In genomic region chr6:29717541-29717940, GRCm38 (mm10) we compare ENCODE assay signal across 9 mouse cellular contexts. TPM values are rescaled to one million over a fixed set of nuclear protein-coding genes. Genes with fewer than 3 reads are reported as not detected.
DNase-seq lines count a peak whose midpoint lies in the region; ATAC-seq and TF ChIP-seq lines count a peak whose summit lies in the region.
"Had no signal": no experiment of that assay in that cellular context is flagged by ENCODE, and none has a peak within 500 bp of the region (broad histone marks: within the 10 kb centered on the region; RNA-seq: fewer than 3 reads in every experiment).

No protein-coding gene starts in this region.

- no peak for TF ChIP-seq CTCF in kidney, postnatal 0 days (IDR thresholded peaks at IDR 0.05; ENCODE audit: low read depth)
- TF ChIP-seq CTCF in kidney, adult 2 months (conservative IDR thresholded peaks at IDR 0.05; ENCODE audit: insufficient read depth, insufficient read length, low read depth, low read length) = no peak
- TF ChIP-seq CTCF in gastrocnemius, adult 2 months (IDR thresholded peaks at IDR 0.05) = no peak

- H3K27ac ChIP-seq in kidney, postnatal 0 days = no peak overlapping the region
- no peak overlapping the region for H3K27ac ChIP-seq in kidney, adult 2 months (ENCODE audit: insufficient read depth, low read depth, low read length)
- H3K27ac ChIP-seq in embryonic facial prominence, embryonic 13.5 days = peak overlapping the region; percentile 22; the same call in 1 of the 2 replicates
- peak overlapping the region; percentile 84; the same call in 1 of the 2 replicates for H3K27ac ChIP-seq in limb, embryonic 14.5 days (replicated peaks; ENCODE audit: low read depth, low read length)
- H3K27ac ChIP-seq in gastrocnemius, adult 2 months = no peak overlapping the region

- DNase-seq in cerebellum, postnatal 4 days (ENCODE audit: low spot score in 2 of 2) = no peak
- no peak for DNase-seq in kidney, postnatal 0 days (ENCODE audit: low spot score)
- DNase-seq in kidney, adult 2 months = no peak
- no peak for DNase-seq in limb, embryonic 14.5 days (ENCODE audit: low spot score)
- DNase-seq in urinary bladder, postnatal 10 days (ENCODE audit: low spot score) = no peak
- DNase-seq in gastrocnemius, adult 2 months = no peak

- no peaks in the 10 kb centered on the region for H3K36me3 ChIP-seq in kidney, postnatal 0 days (ENCODE audit: insufficient read depth, low read length)
- no peaks in the 10 kb centered on the region; the same call in 1 of the 2 replicates for H3K36me3 ChIP-seq in kidney, adult 2 months (ENCODE audit: control insufficient read depth, insufficient read depth, low read length)
- H3K36me3 ChIP-seq in embryonic facial prominence, embryonic 13.5 days = no peaks in the 10 kb centered on the region
- no peaks in the 10 kb centered on the region for H3K36me3 ChIP-seq in limb, embryonic 14.5 days (ENCODE audit: control insufficient read depth, insufficient read depth, low read length)

- 56% methylated on average over 10 of the region's 10 CpGs for WGBS in kidney, postnatal 0 days
- 71% methylated on average over 10 of the region's 10 CpGs for WGBS in kidney, adult 2 months
- WGBS in embryonic facial prominence, embryonic 13.5 days = 54% methylated on average over 10 of the region's 10 CpGs
- 69% methylated on average over 10 of the region's 10 CpGs for WGBS in limb, embryonic 14.5 days

- intact Hi-C loops in gastrocnemius, adult 2 months (cut with DNase I) = no loop called here

- H3K4me3 ChIP-seq in kidney, postnatal 0 days (replicated peaks; ENCODE audit: low read depth, low read length) = no peak overlapping the region
- no peak overlapping the region for H3K4me3 ChIP-seq in kidney, adult 2 months (ENCODE audit: insufficient read depth, low read depth, low read length)
- peak overlapping the region; percentile 23; the same call in 1 of the 2 replicates for H3K4me3 ChIP-seq in embryonic facial prominence, embryonic 13.5 days
- 0 out of 2 replicates have a peak overlapping the region, but pooled peaks have one; percentile 21 for H3K4me3 ChIP-seq in limb, embryonic 14.5 days (replicated peaks; ENCODE audit: low read length)
- no peak overlapping the region for H3K4me3 ChIP-seq in gastrocnemius, adult 2 months
- H3K4me3 ChIP-seq: myocyte had no signal

- no peak for TF ChIP-seq POLR2A in kidney, adult 2 months (IDR thresholded peaks at IDR 0.05; ENCODE audit: low read depth, low read length)
- TF ChIP-seq POLR2A in limb, embryonic 14.5 days (IDR thresholded peaks at IDR 0.05; ENCODE audit: borderline replicate concordance, extremely low read depth, insufficient read depth, insufficient read length) = no peak

- peak overlapping the region; percentile 4; the same call in 1 of the 2 replicates for H3K9ac ChIP-seq in kidney, postnatal 0 days (ENCODE audit: low read depth, low read length)
- peak overlapping the region; percentile 55 for H3K9ac ChIP-seq in embryonic facial prominence, embryonic 13.5 days
- H3K9ac ChIP-seq in limb, embryonic 14.5 days (ENCODE audit: low read depth, low read length, severe bottlenecking) = peak overlapping the region; percentile 48; the same call in 1 of the 2 replicates

- H3K4me1 ChIP-seq in kidney, postnatal 0 days (replicated peaks; ENCODE audit: insufficient read depth, low read length) = 0 out of 2 replicates have a peak, but pooled peaks cover 6% of the 10 kb centered on the region
- no peaks in the 10 kb centered on the region for H3K4me1 ChIP-seq in kidney, adult 2 months (ENCODE audit: control insufficient read depth, insufficient read depth, low read length)
- H3K4me1 ChIP-seq in embryonic facial prominence, embryonic 13.5 days = peaks cover 30% of the 10 kb centered on the region
- H3K4me1 ChIP-seq in limb, embryonic 14.5 days (ENCODE audit: control insufficient read depth, insufficient read depth, low read length) = peaks cover 23% of the 10 kb centered on the region

- peak; percentile 22 for ATAC-seq in cerebellum, adult (ENCODE audit: insufficient number of reproducible peaks, low FRiP score, low TSS enrichment)
- 0 out of 2 replicates have a peak, but pooled peaks have one; percentile 11 for ATAC-seq in kidney, postnatal 0 days (replicated peaks; ENCODE audit: low FRiP score, low read depth)
- ATAC-seq in embryonic facial prominence, embryonic 13.5 days (ENCODE audit: insufficient number of reproducible peaks, insufficient read depth, low FRiP score, low TSS enrichment, low read depth) = no peak
- no peak for ATAC-seq in limb, embryonic 14.5 days (ENCODE audit: low FRiP score, low read depth)

- H3K9me3 ChIP-seq in kidney, postnatal 0 days (replicated peaks; ENCODE audit: low read length) = no peaks in the 10 kb centered on the region
- H3K9me3 ChIP-seq in embryonic facial prominence, embryonic 13.5 days = no peaks in the 10 kb centered on the region
- no peaks in the 10 kb centered on the region for H3K9me3 ChIP-seq in limb, embryonic 14.5 days (ENCODE audit: control insufficient read depth, low read length)

- no peaks in the 10 kb centered on the region for H3K27me3 ChIP-seq in kidney, postnatal 0 days (ENCODE audit: insufficient read depth, low read length)
- H3K27me3 ChIP-seq in kidney, adult 2 months (replicated peaks; ENCODE audit: control insufficient read depth, insufficient read depth, low read length) = no peaks in the 10 kb centered on the region
- H3K27me3 ChIP-seq in embryonic facial prominence, embryonic 13.5 days = peaks cover 9% of the 10 kb centered on the region
- H3K27me3 ChIP-seq in limb, embryonic 14.5 days (ENCODE audit: control insufficient read depth, insufficient read depth, low read length) = no peaks in the 10 kb centered on the region

- H3K4me2 ChIP-seq in kidney, postnatal 0 days (ENCODE audit: low read length) = peak overlapping the region; percentile 64; the same call in 1 of the 2 replicates
- peak overlapping the region; percentile 66 for H3K4me2 ChIP-seq in embryonic facial prominence, embryonic 13.5 days
- H3K4me2 ChIP-seq in limb, embryonic 14.5 days (replicated peaks; ENCODE audit: low read depth, low read length, severe bottlenecking) = peak overlapping the region; percentile 66

RNA-seq across cellular contexts. Expression of gene Smo, which starts 17.8 kb away (rescaled TPM):
- 26.4 and 27.5 TPM in 2 replicates for polyA plus RNA-seq in kidney, postnatal 0 days (2015; fragmentation: Nextera tagmentation; extraction: Ambion mirVana)
- polyA plus RNA-seq in kidney, adult 2 months (2012; rRNA removed) = 53.4 and 59.5 TPM in 2 replicates
- 53.0 and 57.4 TPM in 2 replicates for polyA plus RNA-seq in embryonic facial prominence, embryonic 13.5 days (2015; fragmentation: Nextera tagmentation; extraction: Ambion mirVana)
- 104 and 134 TPM in 2 replicates for polyA plus RNA-seq in limb, embryonic 14.5 days (2012; rRNA removed)
- 58.1 and 68.4 TPM in 2 replicates for polyA plus RNA-seq in limb, embryonic 14.5 days (2014; fragmentation: Nextera tagmentation; extraction: Ambion mirVana)
- 1 to 10 TPM; 2.8 to 5.0 TPM for total RNA-seq in gastrocnemius, adult 2 months (2021)

RNA-seq across cellular contexts. Expression of gene Tspan33, which starts 23.5 kb away (rescaled TPM):
- 24.9 and 25.2 TPM in 2 replicates for polyA plus RNA-seq in kidney, postnatal 0 days (2015; fragmentation: Nextera tagmentation; extraction: Ambion mirVana)
- 34.1 and 39.8 TPM in 2 replicates for polyA plus RNA-seq in kidney, adult 2 months (2012; rRNA removed)
- 2.8 and 4.7 TPM in 2 replicates for polyA plus RNA-seq in embryonic facial prominence, embryonic 13.5 days (2015; fragmentation: Nextera tagmentation; extraction: Ambion mirVana)
- polyA plus RNA-seq in limb, embryonic 14.5 days (2012; rRNA removed) = 4.9 and 5.0 TPM in 2 replicates
- 2.7 and 2.8 TPM in 2 replicates for polyA plus RNA-seq in limb, embryonic 14.5 days (2014; fragmentation: Nextera tagmentation; extraction: Ambion mirVana)
- total RNA-seq in gastrocnemius, adult 2 months (2021) = 1 to 10 TPM; 1.9 to 2.8 TPM

RNA-seq across cellular contexts. Expression of gene Ahcyl2, which starts 50.3 kb away (rescaled TPM):
- 18.5 and 18.7 TPM in 2 replicates for polyA plus RNA-seq in kidney, postnatal 0 days (2015; fragmentation: Nextera tagmentation; extraction: Ambion mirVana)
- polyA plus RNA-seq in kidney, adult 2 months (2012; rRNA removed) = 107 and 122 TPM in 2 replicates
- 14.1 and 15.2 TPM in 2 replicates for polyA plus RNA-seq in embryonic facial prominence, embryonic 13.5 days (2015; fragmentation: Nextera tagmentation; extraction: Ambion mirVana)
- 20.8 and 23.3 TPM in 2 replicates for polyA plus RNA-seq in limb, embryonic 14.5 days (2012; rRNA removed)
- polyA plus RNA-seq in limb, embryonic 14.5 days (2014; fragmentation: Nextera tagmentation; extraction: Ambion mirVana) = 20.8 and 21.6 TPM in 2 replicates
- total RNA-seq in gastrocnemius, adult 2 months (2021) = 10 to 100 TPM; 14.7 to 20.3 TPM

Comparison
In these comparisons a context has a peak if more than half of its experiments do, and no peak if none do; other contexts are left out.
1. ATAC-seq: peak in cerebellum, adult (single experiment) and kidney, postnatal 0 days (single experiment); none in embryonic facial prominence, embryonic 13.5 days (single experiment) and limb, embryonic 14.5 days (single experiment).
2. H3K27ac ChIP-seq: peak in embryonic facial prominence, embryonic 13.5 days (single experiment) and limb, embryonic 14.5 days (single experiment); none in kidney, postnatal 0 days (single experiment), kidney, adult 2 months (single experiment) and gastrocnemius, adult 2 months (single experiment).
3. H3K4me3 ChIP-seq: peak in embryonic facial prominence, embryonic 13.5 days (single experiment) and limb, embryonic 14.5 days (single experiment); none in kidney, postnatal 0 days (single experiment), kidney, adult 2 months (single experiment) and gastrocnemius, adult 2 months (single experiment).
4. H3K9ac ChIP-seq: peak in every context shown above with its lines; median percentile 55 in embryonic facial prominence, embryonic 13.5 days; 48 in limb, embryonic 14.5 days; 4 in kidney, postnatal 0 days.
5. Peak in every context shown above with its lines, with median percentiles within 50 percentile points of each other: H3K4me2 ChIP-seq.